Mouse (Mus musculus) brain, embryonic 14.5 days (tissue): Measurements from ENCODE around the gene Atp2b1. TPM values are rescaled to one million over a fixed set of nuclear protein-coding genes. Genes with fewer than 3 reads are reported as not detected.

ENCODE experiments used
- DNase-seq: peaks from one replicate; pipeline ENCODE4 v3.0.0-alpha.2; 2011; ENCODE audit warnings: low read depth
- CTCF ChIP-seq: fragments of 200-500 bp; IDR thresholded peaks from 2 replicates; pipeline ENCODE4 v1.5.1; 2012; ENCODE audit warnings: inconsistent platforms, mild to moderate bottlenecking, moderate library complexity, borderline replicate concordance; ENCODE audit not compliant: insufficient read depth, insufficient read length; ENCODE audit errors: extremely low read depth
- POLR2A ChIP-seq: fragments of 200-500 bp; IDR thresholded peaks from 2 replicates; pipeline ENCODE4 v1.6.1; 2012; ENCODE audit warnings: mild to moderate bottlenecking, inconsistent platforms, borderline replicate concordance; ENCODE audit not compliant: poor library complexity, insufficient read depth, insufficient read length, severe bottlenecking; ENCODE audit errors: extremely low read depth
- polyA plus RNA-seq: library from polyadenylated mRNA; depleted of rRNA; stranded (reverse); fragments of >200 nt; gene quantifications from 2 replicates; pipeline ENCODE4 v1.2.3, GENCODE M21; 2012

Atp2b1 gene
- polyA plus RNA-seq, 1 experiment: 92.4 TPM

GRCm38 (mm10) chr10:98949750-98950149 is 35.5 kb downstream of the Atp2b1 start:
- no peak for TF ChIP-seq POLR2A
- TF ChIP-seq CTCF: no peak
- DNase-seq: no peak

- DNase-seq: no peak
These were observed 37.4 kb downstream of the Atp2b1 start for GRCm38 (mm10) chr10:98951286-98952270.

GRCm38 (mm10) chr10:98954230-98954993 is 40.2 kb downstream of the Atp2b1 start:
- TF ChIP-seq POLR2A: no peak
- TF ChIP-seq CTCF: no peak
- DNase-seq: no peak

More at GRCm38 (mm10) chr10:98951286-98952270, 37.4 kb downstream of the Atp2b1 start:
- TF ChIP-seq POLR2A: no peak
- no peak for TF ChIP-seq CTCF

GRCm38 (mm10) chr10:98956124-98956523 is 41.9 kb downstream of the Atp2b1 start:
- DNase-seq: no peak
- TF ChIP-seq CTCF: no peak
- no peak for TF ChIP-seq POLR2A

GRCm38 (mm10) chr10:98958752-98959151 is 44.5 kb downstream of the Atp2b1 start:
- DNase-seq: no peak
- no peak for TF ChIP-seq POLR2A
- no peak for TF ChIP-seq CTCF

GRCm38 (mm10) chr10:98959385-98959784 is 45.2 kb downstream of the Atp2b1 start:
- TF ChIP-seq CTCF (no peak), POLR2A (no peak)
- peak; percentile 83 for DNase-seq

- TF ChIP-seq CTCF (no peak), POLR2A (no peak)
- no peak for DNase-seq
These were observed 46.7 kb downstream of the Atp2b1 start for GRCm38 (mm10) chr10:98960911-98961310.

- peak; percentile 41 for DNase-seq
These were observed 47.9 kb downstream of the Atp2b1 start for GRCm38 (mm10) chr10:98962092-98962491.

GRCm38 (mm10) chr10:98966407-98967215 is 52.4 kb downstream of the Atp2b1 start:
- TF ChIP-seq POLR2A (no peak), CTCF (no peak)
- no peak for DNase-seq

More at GRCm38 (mm10) chr10:98962092-98962491, 47.9 kb downstream of the Atp2b1 start:
- TF ChIP-seq POLR2A: no peak
- TF ChIP-seq CTCF: no peak

GRCm38 (mm10) chr10:98967240-98967891 is 53.2 kb downstream of the Atp2b1 start:
- no peak for TF ChIP-seq CTCF
- no peak for TF ChIP-seq POLR2A
- no peak for DNase-seq
